Mouse (Mus musculus): Measurements from ENCODE around the gene Cldnd1. TPM values are rescaled to one million over a fixed set of nuclear protein-coding genes. Genes with fewer than 3 reads are reported as not detected.

Gene Cldnd1
- polyA plus RNA-seq, 1 experiment from 2014 or later: 132 TPM

GRCm38 (mm10) chr16:58689555-58690169, 38.0 kb upstream of the Cldnd1 start:
- ATAC-seq (ENCODE audit: insufficient read depth, low FRiP score, low TSS enrichment) (no peak), DNase-seq (ENCODE audit: low spot score) (no peak)
- Histone ChIP-seq H3K27me3 (ENCODE audit: control insufficient read depth, insufficient read depth, low read length) (no peaks in the 10 kb centered on the region), H3K4me1 (ENCODE audit: control insufficient read depth, insufficient read depth, low read length) (no peaks in the 10 kb centered on the region), H3K9me3 (ENCODE audit: control insufficient read depth, low read length) (no peaks in the 10 kb centered on the region), H3K9ac (ENCODE audit: low read length) (no peak overlapping the region), H3K4me3 (ENCODE audit: low read depth, low read length) (no peak overlapping the region), H3K27ac (ENCODE audit: low read depth, low read length) (no peak overlapping the region), H3K36me3 (ENCODE audit: control insufficient read depth, insufficient read depth, low read length) (no peaks in the 10 kb centered on the region), H3K4me2 (ENCODE audit: low read depth) (no peak overlapping the region)
- 84% methylated on average over 5 of the region's 5 CpGs for WGBS

- Histone ChIP-seq H3K4me1 (ENCODE audit: control insufficient read depth, insufficient read depth, low read length) (no peaks in the 10 kb centered on the region), H3K27ac (ENCODE audit: low read depth, low read length) (no peak overlapping the region), H3K9me3 (ENCODE audit: control insufficient read depth, low read length) (no peaks in the 10 kb centered on the region), H3K27me3 (ENCODE audit: control insufficient read depth, insufficient read depth, low read length) (no peaks in the 10 kb centered on the region), H3K9ac (ENCODE audit: low read length) (no peak overlapping the region), H3K4me3 (ENCODE audit: low read depth, low read length) (no peak overlapping the region), H3K36me3 (ENCODE audit: control insufficient read depth, insufficient read depth, low read length) (no peaks in the 10 kb centered on the region), H3K4me2 (ENCODE audit: low read depth) (no peak overlapping the region)
- no peak for DNase-seq (ENCODE audit: low spot score)
- WGBS: 94% methylated on average over 5 of the region's 5 CpGs
- no peak for ATAC-seq (ENCODE audit: insufficient read depth, low FRiP score, low TSS enrichment)
These were observed 37.4 kb upstream of the Cldnd1 start for GRCm38 (mm10) chr16:58690322-58690732.

GRCm38 (mm10) chr16:58694091-58694490, 33.6 kb upstream of the Cldnd1 start:
- Histone ChIP-seq H3K4me3 (ENCODE audit: low read depth, low read length) (no peak overlapping the region), H3K36me3 (ENCODE audit: control insufficient read depth, insufficient read depth, low read length) (no peaks in the 10 kb centered on the region)
- WGBS: 93% methylated on average over 5 of the region's 5 CpGs

GRCm38 (mm10) chr16:58696796-58697195, 30.9 kb upstream of the Cldnd1 start:
- no peak for ATAC-seq (ENCODE audit: insufficient read depth, low FRiP score, low TSS enrichment)
- no peak overlapping the region for H3K4me3 ChIP-seq (ENCODE audit: low read depth, low read length)
- DNase-seq (ENCODE audit: low spot score): no peak
- H3K9me3 ChIP-seq (ENCODE audit: control insufficient read depth, low read length): no peaks in the 10 kb centered on the region
- no peaks in the 10 kb centered on the region for H3K36me3 ChIP-seq (ENCODE audit: control insufficient read depth, insufficient read depth, low read length)
- WGBS: 94% methylated on average over 3 of the region's 3 CpGs
- no peak overlapping the region for H3K4me2 ChIP-seq (ENCODE audit: low read depth)
- H3K4me1 ChIP-seq (ENCODE audit: control insufficient read depth, insufficient read depth, low read length): no peaks in the 10 kb centered on the region
- H3K9ac ChIP-seq (ENCODE audit: low read length): no peak overlapping the region
- H3K27me3 ChIP-seq (ENCODE audit: control insufficient read depth, insufficient read depth, low read length): no peaks in the 10 kb centered on the region
- H3K27ac ChIP-seq (ENCODE audit: low read depth, low read length): no peak overlapping the region

More at GRCm38 (mm10) chr16:58694091-58694490, 33.6 kb upstream of the Cldnd1 start:
- Histone ChIP-seq H3K9ac (ENCODE audit: low read length) (no peak overlapping the region), H3K9me3 (ENCODE audit: control insufficient read depth, low read length) (no peaks in the 10 kb centered on the region), H3K4me1 (ENCODE audit: control insufficient read depth, insufficient read depth, low read length) (no peaks in the 10 kb centered on the region), H3K27ac (ENCODE audit: low read depth, low read length) (no peak overlapping the region), H3K27me3 (ENCODE audit: control insufficient read depth, insufficient read depth, low read length) (no peaks in the 10 kb centered on the region), H3K4me2 (ENCODE audit: low read depth) (no peak overlapping the region)
- ATAC-seq (ENCODE audit: insufficient read depth, low FRiP score, low TSS enrichment) (no peak), DNase-seq (ENCODE audit: low spot score) (no peak)

GRCm38 (mm10) chr16:58697261-58697660, 30.4 kb upstream of the Cldnd1 start:
- no peak overlapping the region for H3K9ac ChIP-seq (ENCODE audit: low read length)
- H3K4me2 ChIP-seq (ENCODE audit: low read depth): no peak overlapping the region
- WGBS: 91% methylated on average over 1 of the region's 1 CpGs

GRCm38 (mm10) chr16:58700174-58700573, 27.5 kb upstream of the Cldnd1 start:
- no peaks in the 10 kb centered on the region for H3K4me1 ChIP-seq (ENCODE audit: control insufficient read depth, insufficient read depth, low read length)
- H3K4me3 ChIP-seq (ENCODE audit: low read depth, low read length): no peak overlapping the region
- no peak overlapping the region for H3K27ac ChIP-seq (ENCODE audit: low read depth, low read length)
- ATAC-seq (ENCODE audit: insufficient read depth, low FRiP score, low TSS enrichment) (no peak), DNase-seq (ENCODE audit: low spot score) (no peak)
- no peaks in the 10 kb centered on the region for H3K27me3 ChIP-seq (ENCODE audit: control insufficient read depth, insufficient read depth, low read length)
- H3K9me3 ChIP-seq (ENCODE audit: control insufficient read depth, low read length): no peaks in the 10 kb centered on the region
- WGBS: 70% methylated on average over 6 of the region's 6 CpGs
- no peaks in the 10 kb centered on the region for H3K36me3 ChIP-seq (ENCODE audit: control insufficient read depth, insufficient read depth, low read length)
- H3K4me2 ChIP-seq (ENCODE audit: low read depth): no peak overlapping the region
- H3K9ac ChIP-seq (ENCODE audit: low read length): no peak overlapping the region

More at GRCm38 (mm10) chr16:58697261-58697660, 30.4 kb upstream of the Cldnd1 start:
- Histone ChIP-seq H3K9me3 (ENCODE audit: control insufficient read depth, low read length) (no peaks in the 10 kb centered on the region), H3K4me1 (ENCODE audit: control insufficient read depth, insufficient read depth, low read length) (no peaks in the 10 kb centered on the region), H3K27ac (ENCODE audit: low read depth, low read length) (no peak overlapping the region), H3K27me3 (ENCODE audit: control insufficient read depth, insufficient read depth, low read length) (no peaks in the 10 kb centered on the region), H3K4me3 (ENCODE audit: low read depth, low read length) (no peak overlapping the region), H3K36me3 (ENCODE audit: control insufficient read depth, insufficient read depth, low read length) (no peaks in the 10 kb centered on the region)
- DNase-seq (ENCODE audit: low spot score) (no peak), ATAC-seq (ENCODE audit: insufficient read depth, low FRiP score, low TSS enrichment) (no peak)

- DNase-seq (ENCODE audit: low spot score): no peak
- Histone ChIP-seq H3K4me1 (ENCODE audit: control insufficient read depth, insufficient read depth, low read length) (no peaks in the 10 kb centered on the region), H3K4me2 (ENCODE audit: low read depth) (no peak overlapping the region), H3K36me3 (ENCODE audit: control insufficient read depth, insufficient read depth, low read length) (no peaks in the 10 kb centered on the region), H3K9ac (ENCODE audit: low read length) (no peak overlapping the region), H3K9me3 (ENCODE audit: control insufficient read depth, low read length) (no peaks in the 10 kb centered on the region), H3K27ac (ENCODE audit: low read depth, low read length) (no peak overlapping the region), H3K4me3 (ENCODE audit: low read depth, low read length) (no peak overlapping the region), H3K27me3 (ENCODE audit: control insufficient read depth, insufficient read depth, low read length) (no peaks in the 10 kb centered on the region)
- 81% methylated on average over 12 of the region's 12 CpGs for WGBS
- ATAC-seq (ENCODE audit: insufficient read depth, low FRiP score, low TSS enrichment): no peak
These were observed 26.8 kb upstream of the Cldnd1 start for GRCm38 (mm10) chr16:58700816-58701424.

GRCm38 (mm10) chr16:58701779-58702178, 25.9 kb upstream of the Cldnd1 start:
- H3K4me1 ChIP-seq (ENCODE audit: control insufficient read depth, insufficient read depth, low read length): no peaks in the 10 kb centered on the region
- no peak overlapping the region for H3K9ac ChIP-seq (ENCODE audit: low read length)
- no peak overlapping the region for H3K4me2 ChIP-seq (ENCODE audit: low read depth)
- ATAC-seq (ENCODE audit: insufficient read depth, low FRiP score, low TSS enrichment) (no peak), DNase-seq (ENCODE audit: low spot score) (no peak)
- H3K27ac ChIP-seq (ENCODE audit: low read depth, low read length): no peak overlapping the region
- H3K27me3 ChIP-seq (ENCODE audit: control insufficient read depth, insufficient read depth, low read length): no peaks in the 10 kb centered on the region
- WGBS: 61% methylated on average over 6 of the region's 6 CpGs
- H3K36me3 ChIP-seq (ENCODE audit: control insufficient read depth, insufficient read depth, low read length): no peaks in the 10 kb centered on the region
- no peak overlapping the region for H3K4me3 ChIP-seq (ENCODE audit: low read depth, low read length)
- H3K9me3 ChIP-seq (ENCODE audit: control insufficient read depth, low read length): no peaks in the 10 kb centered on the region

GRCm38 (mm10) chr16:58702329-58702932, 25.3 kb upstream of the Cldnd1 start:
- Histone ChIP-seq H3K36me3 (ENCODE audit: control insufficient read depth, insufficient read depth, low read length) (no peaks in the 10 kb centered on the region), H3K27ac (ENCODE audit: low read depth, low read length) (no peak overlapping the region), H3K4me1 (ENCODE audit: control insufficient read depth, insufficient read depth, low read length) (no peaks in the 10 kb centered on the region), H3K4me2 (ENCODE audit: low read depth) (no peak overlapping the region), H3K27me3 (ENCODE audit: control insufficient read depth, insufficient read depth, low read length) (no peaks in the 10 kb centered on the region), H3K9me3 (ENCODE audit: control insufficient read depth, low read length) (no peaks in the 10 kb centered on the region), H3K9ac (ENCODE audit: low read length) (no peak overlapping the region), H3K4me3 (ENCODE audit: low read depth, low read length) (no peak overlapping the region)
- ATAC-seq (ENCODE audit: insufficient read depth, low FRiP score, low TSS enrichment) (no peak), DNase-seq (ENCODE audit: low spot score) (no peak)
- 83% methylated on average over 10 of the region's 10 CpGs for WGBS
